Mouse (Mus musculus) frontal cortex, postnatal 36 days (tissue): ENCODE measurements at regions not wholly inside any gene's neighbourhood (a gene's known extent, or its start where the extent isn't known, plus 50 kb on each side); places are given as distances from the start of the nearest gene placed in this dataset.

Source experiments
- DNase-seq, 2 experiments: peaks; one replicate each; pipeline ENCODE4 v3.0.0; 2022; ENCODE audit warnings: low spot score in 2 of 2

GRCm38 (mm10) chr3:46343508-46343907 lies 104.5 kb downstream of the Pabpc4l start:
- DNase-seq: no peak

GRCm38 (mm10) chr3:46340648-46341280 lies 107.3 kb downstream of the Pabpc4l start:
- DNase-seq: no peak

- peak in 1 of 2 experiments; percentile 3 for DNase-seq
These were observed 113.5 kb downstream of the Pabpc4l start for GRCm38 (mm10) chr3:46334519-46334918.

- DNase-seq: peak; percentile 17 to 31
These were observed 123.1 kb downstream of the Pabpc4l start for GRCm38 (mm10) chr3:46324925-46325324.
